Mouse (Mus musculus) E14TG2a.4 (cell line): ENCODE measurements around the gene Lrrn2.

Experiments used
- CTCF ChIP-seq: conservative IDR thresholded peaks from 2 replicates; pipeline ENCODE4 v1.5.1; 2014; ENCODE audit warnings: low read length
- NANOG ChIP-seq: IDR thresholded peaks from 2 replicates; pipeline ENCODE4 v1.6.1; 2014; ENCODE audit warnings: borderline replicate concordance, low read length, mixed read lengths
- POU5F1 ChIP-seq: IDR thresholded peaks from 2 replicates; pipeline ENCODE4 v1.6.1; 2014; ENCODE audit warnings: low read length, borderline replicate concordance

GRCm38 (mm10) chr1:132864220-132864619, 15.9 kb upstream of the Lrrn2 start:
- TF ChIP-seq CTCF (no peak), NANOG (no peak), POU5F1 (no peak)
